Mouse (Mus musculus) cortical plate, adult 2 months (tissue): ENCODE data around the gene Klhl30.

Source experiments
- CTCF ChIP-seq: fragments of 200-500 bp; IDR thresholded peaks from 2 replicates; pipeline ENCODE4 v1.5.1; 2011; ENCODE audit warnings: mild to moderate bottlenecking, control low read depth, low read length; ENCODE audit not compliant: insufficient read depth; ENCODE audit errors: extremely low read depth
- POLR2A ChIP-seq: fragments of 200-500 bp; IDR thresholded peaks from 2 replicates; pipeline ENCODE4 v1.6.1; 2011; ENCODE audit warnings: mild to moderate bottlenecking, low read length, control low read depth; ENCODE audit not compliant: insufficient read depth; ENCODE audit errors: extremely low read depth

- TF ChIP-seq CTCF: no peak
- TF ChIP-seq POLR2A: no peak
Observed at GRCm38 (mm10) chr1:91325488-91326042, 25.3 kb upstream of the Klhl30 start.
